Mouse (Mus musculus) cerebellum, adult 18-20 months (tissue): ENCODE measurements at regions not wholly inside any gene's neighbourhood (a gene's known extent, or its start where the extent isn't known, plus 50 kb on each side); places are given as distances from the start of the nearest gene placed in this dataset.

Experiments used
- DNase-seq, 2 experiments: peaks; one replicate each; pipeline ENCODE4 v3.0.0; 2021

DNA sequence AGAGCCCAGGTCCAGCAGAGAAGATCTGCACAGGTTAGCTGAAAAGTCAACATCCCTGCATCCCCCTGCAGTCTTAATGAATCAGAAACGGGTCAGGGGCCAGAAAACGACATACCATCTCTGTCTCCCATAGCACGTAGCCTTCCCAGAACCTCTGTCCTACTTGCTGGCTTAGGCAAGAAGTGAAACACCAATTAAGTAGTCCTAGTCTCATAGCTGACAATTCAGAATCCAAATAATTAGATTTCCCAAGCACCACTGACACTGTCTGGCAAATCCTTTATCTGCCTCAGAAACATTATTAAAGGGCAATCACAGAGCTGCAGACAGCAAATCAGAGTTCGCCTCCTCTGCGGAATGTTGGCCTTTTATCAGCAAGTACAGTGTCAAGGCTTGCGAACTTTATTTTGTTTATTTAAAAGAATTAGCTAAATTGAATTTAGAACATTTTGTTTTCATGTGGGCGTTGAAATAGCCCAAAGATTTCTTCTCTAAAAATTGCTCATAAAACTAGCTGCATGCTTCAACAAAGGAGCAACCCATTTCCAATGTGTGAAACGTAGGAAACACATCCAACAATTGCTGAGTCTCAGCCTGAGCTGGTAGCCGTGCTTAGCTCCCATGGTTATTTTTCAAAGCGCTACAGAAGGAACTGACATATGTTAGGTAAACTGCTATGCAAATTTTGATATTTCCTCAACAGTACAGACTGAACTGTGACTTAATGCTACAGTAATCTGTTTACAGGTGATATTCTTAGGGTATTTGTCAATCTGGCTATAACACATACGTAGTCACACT, 411.2 kb downstream of the Ipo11 start:
- no peak for DNase-seq

DNA sequence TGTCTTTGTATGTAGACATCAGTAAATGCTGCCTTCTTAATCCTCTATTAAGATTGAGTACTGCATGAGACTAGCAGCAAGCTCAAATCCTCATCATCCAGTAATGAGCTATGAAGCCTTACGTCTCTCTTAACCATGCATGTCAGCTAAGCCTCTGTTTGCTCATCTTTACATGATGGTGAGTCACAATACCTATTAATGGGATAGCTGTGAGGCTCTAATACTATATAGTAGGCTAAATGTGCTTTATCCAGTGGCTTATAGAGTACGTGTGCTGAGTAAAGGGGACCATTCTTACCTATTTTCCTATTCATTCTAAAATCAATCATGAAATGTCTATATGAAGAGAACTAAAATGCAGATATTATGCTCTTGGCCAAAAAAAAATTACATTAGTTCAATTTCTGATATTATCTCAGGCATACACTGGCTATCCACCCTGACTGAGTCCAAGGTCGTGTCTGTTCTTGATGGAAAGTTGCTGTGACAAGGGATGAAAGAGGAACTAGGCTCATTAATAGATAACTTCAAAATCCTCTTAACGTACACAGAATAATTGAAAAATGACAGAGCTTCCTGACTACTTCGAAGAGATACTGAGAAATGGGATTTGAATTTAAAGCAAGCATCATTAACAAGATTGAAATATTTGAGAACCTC, 422.1 kb downstream of the Ipo11 start:
- no peak for DNase-seq

GRCm38 (mm10) chr13:106513669-106514068, 423.1 kb downstream of the Ipo11 start:
- DNase-seq: no peak

DNA sequence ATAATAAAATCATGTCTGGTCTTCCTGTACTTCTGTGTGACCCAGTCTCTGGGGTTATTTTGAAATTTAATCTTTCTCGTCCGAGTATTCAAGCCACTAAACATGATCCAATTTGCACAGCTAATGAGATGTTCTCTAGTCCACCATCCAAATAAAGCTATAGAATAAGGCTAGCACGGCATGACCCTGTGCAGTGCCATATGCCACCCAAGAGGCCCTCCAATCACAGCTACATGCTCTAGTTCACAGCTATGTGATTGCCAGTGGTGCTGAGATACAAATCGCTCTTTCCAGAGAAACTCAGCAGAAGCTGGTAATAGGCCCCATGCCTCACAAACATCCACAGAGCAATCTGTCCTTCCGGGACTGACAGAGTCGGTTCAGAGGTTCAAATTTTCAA, 426.3 kb downstream of the Ipo11 start:
- no peak for DNase-seq

- DNase-seq: no peak
Observed at GRCm38 (mm10) chr13:106501273-106501672, 435.5 kb downstream of the Ipo11 start.

- no peak for DNase-seq
Observed at GRCm38 (mm10) chr13:106471264-106471663, 465.5 kb downstream of the Ipo11 start.

- no peak for DNase-seq
Observed at GRCm38 (mm10) chr13:106454366-106454927, 482.3 kb downstream of the Ipo11 start.

DNA sequence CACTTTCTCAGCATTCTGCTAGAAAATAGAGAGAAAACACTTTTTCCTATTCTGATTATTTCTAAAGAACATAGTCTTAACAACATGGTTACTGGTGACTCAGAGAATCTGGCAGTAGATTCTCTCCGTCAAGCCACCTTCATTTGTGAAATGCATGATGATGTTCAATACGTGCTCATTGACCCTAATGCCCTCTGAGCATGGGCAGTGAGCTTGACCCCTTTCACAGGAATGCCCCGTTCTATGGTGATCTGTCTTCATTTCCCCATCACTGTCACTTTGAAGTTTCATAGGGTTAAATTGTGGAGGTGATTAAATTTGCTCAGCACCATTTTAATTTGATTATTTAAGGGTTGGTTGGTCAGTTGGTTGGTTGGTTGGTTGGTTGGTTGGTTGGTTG, 504.6 kb downstream of the Ipo11 start:
- no peak for DNase-seq

- no peak for DNase-seq
Observed at GRCm38 (mm10) chr13:106406608-106407038, 530.1 kb downstream of the Ipo11 start.

DNA sequence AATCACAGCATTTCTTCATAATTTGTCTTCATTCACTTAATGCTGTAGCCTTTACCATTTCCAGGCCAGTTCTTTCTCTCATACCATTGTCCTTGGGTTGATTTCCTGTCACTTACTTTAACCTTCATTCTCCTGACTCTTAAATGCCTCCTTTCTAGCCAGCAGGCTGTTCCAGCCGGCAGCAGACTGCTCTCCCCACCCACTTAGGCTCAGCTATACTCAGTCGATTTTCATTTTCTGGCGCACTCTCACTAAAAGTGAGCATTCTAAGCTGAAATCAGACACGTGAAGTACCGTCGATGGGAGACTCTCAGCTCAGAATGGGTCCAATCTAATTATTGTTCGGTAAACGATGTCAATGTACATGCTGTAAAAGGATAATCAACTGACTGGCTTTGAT, 544.1 kb downstream of the Ipo11 start:
- no peak for DNase-seq

GRCm38 (mm10) chr13:106388634-106389033, 548.1 kb downstream of the Ipo11 start:
- DNase-seq: no peak

DNA sequence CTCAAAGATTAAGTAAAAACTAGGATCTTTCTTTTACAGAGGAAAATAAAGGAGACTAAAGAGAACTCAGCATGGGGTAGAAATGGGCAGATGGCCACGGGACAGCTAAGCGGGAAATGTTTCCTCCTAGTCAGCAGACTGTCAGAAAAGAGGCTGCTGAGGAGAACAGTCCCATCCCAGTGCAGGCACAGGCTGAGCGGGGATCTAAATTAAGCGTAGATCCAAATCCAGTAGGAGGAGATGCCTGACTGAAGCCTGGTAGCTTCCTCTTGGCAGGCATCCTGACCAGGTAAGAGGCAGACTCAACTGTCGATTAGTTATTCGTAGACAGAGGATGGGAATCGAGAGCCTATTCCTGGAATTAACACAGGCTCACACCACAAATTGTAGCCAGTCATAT, 569.2 kb downstream of the Ipo11 start:
- DNase-seq: peak in 1 of 2 experiments; percentile 1

DNA sequence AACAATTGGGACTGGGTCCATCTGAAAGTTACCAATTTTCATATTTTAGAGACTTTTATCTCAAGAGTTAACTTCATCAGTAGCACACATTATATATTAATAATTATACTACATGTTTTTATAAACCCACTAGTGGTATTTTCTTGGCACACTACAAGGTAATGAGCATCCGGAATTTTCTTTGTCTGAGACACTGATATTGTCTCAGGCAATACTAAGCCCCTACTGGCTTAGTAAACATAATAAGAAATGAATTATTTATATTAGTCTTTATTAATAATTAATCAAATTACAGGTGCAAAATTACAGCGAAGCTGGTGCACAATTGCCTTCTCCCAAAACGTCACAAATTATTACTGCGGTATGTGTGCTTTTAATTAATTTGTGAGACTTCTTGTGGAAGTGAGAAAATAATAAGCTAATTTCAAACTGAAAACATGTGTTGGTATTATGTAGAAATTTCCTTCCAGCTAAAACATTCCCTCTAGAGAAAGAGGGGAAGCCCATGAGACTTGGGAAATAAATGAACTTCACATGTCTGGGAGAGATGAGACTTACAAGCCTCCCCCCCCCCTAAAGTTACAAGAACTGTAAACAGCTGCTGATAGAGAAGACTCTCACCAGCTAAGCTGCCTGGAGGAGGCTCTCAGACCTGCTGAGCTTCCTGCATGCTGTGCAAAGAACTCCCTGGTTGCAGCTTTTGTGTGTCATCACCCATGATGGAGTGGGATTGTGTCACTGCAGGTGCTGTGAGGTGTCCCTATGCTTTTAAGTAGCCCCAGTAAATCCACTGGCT, 583.9 kb downstream of the Ipo11 start:
- DNase-seq: no peak

DNA sequence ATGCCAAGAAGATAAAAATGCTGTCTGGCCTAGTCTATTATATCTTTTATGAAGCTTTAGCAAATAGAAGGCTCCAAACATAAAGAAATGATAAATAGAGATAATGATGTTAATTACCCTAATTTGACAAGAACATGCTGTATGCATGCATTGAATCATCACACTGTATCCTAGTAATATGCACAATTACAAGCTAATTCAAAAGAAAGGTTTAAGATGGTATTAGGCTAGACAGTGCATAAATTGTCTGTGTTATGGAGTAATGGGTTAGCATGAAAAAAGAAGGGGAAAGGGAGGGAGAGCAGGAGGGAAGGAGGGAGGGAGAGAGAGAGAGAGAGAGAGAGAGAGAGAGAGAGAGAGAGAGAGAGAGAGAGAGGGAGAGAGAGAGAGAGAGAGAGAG, 604.7 kb downstream of the Ipo11 start:
- DNase-seq: no peak

DNA sequence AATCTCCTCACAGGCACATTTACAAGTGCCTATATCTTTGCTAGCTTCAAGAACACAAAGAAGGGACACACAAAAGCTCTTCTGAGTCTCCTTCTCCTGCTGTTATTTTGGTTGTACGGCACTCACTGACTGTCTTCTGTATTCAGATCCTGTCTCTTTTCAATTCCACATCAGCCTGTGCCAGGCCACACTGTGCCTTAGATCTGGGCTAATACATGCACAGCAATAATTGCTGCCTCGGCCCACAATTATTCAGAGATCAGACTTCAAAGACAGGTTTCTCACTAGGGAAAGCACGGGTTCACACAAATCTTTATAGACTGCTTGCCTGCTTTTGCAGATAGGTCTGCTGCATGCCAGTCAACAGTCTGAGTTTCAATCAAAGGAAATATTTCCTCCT, 617.8 kb downstream of the Ipo11 start:
- no peak for DNase-seq

- DNase-seq: no peak
Observed at GRCm38 (mm10) chr13:106318476-106318875, 618.3 kb downstream of the Ipo11 start.

GRCm38 (mm10) chr13:106317300-106317699, 619.5 kb downstream of the Ipo11 start:
- DNase-seq: no peak

- no peak for DNase-seq
Observed at GRCm38 (mm10) chr13:106281181-106281580, 655.6 kb downstream of the Ipo11 start.

GRCm38 (mm10) chr13:106259874-106260273, 676.9 kb downstream of the Ipo11 start:
- DNase-seq: no peak
